Mouse (Mus musculus) thymus, adult 2 months (tissue): Measurements from ENCODE around the gene Usp2. TPM values are rescaled to one million over a fixed set of nuclear protein-coding genes. Genes with fewer than 3 reads are reported as not detected.

ENCODE experiments used
- DNase-seq: peaks from one replicate; pipeline ENCODE4 v3.0.0; 2021
- H3K27ac ChIP-seq: fragments of 200-500 bp; 2 replicates; pipeline ENCODE4 v1.5.1; 2012; ENCODE audit warnings: low read length, control low read depth; ENCODE audit not compliant: control insufficient read depth, insufficient read depth
- H3K27me3 ChIP-seq: fragments of 200-500 bp; 2 replicates; pipeline ENCODE4 v1.6.1; 2012; ENCODE audit warnings: mild to moderate bottlenecking, low read length, moderate library complexity, mixed read lengths; ENCODE audit not compliant: control insufficient read depth, insufficient read depth
- H3K36me3 ChIP-seq: fragments of 200-500 bp; 2 replicates; pipeline ENCODE4 v1.6.1; 2012; ENCODE audit warnings: mild to moderate bottlenecking, low read length, moderate library complexity; ENCODE audit not compliant: control insufficient read depth, insufficient read depth
- H3K4me1 ChIP-seq: fragments of 200-500 bp; replicated peaks from 2 replicates; pipeline ENCODE4 v1.6.1; 2012; ENCODE audit warnings: low read length; ENCODE audit not compliant: control insufficient read depth, insufficient read depth
- H3K4me3 ChIP-seq: fragments of 200-500 bp; 2 replicates; pipeline ENCODE4 v1.5.1; 2012; ENCODE audit warnings: mild to moderate bottlenecking, low read length, control low read depth, moderate library complexity; ENCODE audit not compliant: control insufficient read depth, insufficient read depth
- CTCF ChIP-seq: fragments of 200-500 bp; IDR thresholded peaks from 2 replicates; pipeline ENCODE4 v1.5.1; 2012; ENCODE audit warnings: mild to moderate bottlenecking, control low read depth, low read length, moderate library complexity, borderline replicate concordance; ENCODE audit not compliant: control insufficient read depth, poor library complexity, insufficient read depth; ENCODE audit errors: extremely low read depth
- POLR2A ChIP-seq: fragments of 200-500 bp; IDR thresholded peaks from 2 replicates; pipeline ENCODE4 v1.6.1; 2012; ENCODE audit warnings: mild to moderate bottlenecking, low read length, control low read depth, moderate library complexity; ENCODE audit not compliant: control insufficient read depth, poor library complexity, insufficient read depth; ENCODE audit errors: extremely low read depth
- WGBS: fragments of 180-500 bp; shearing (Covaris S2); methylation state at CpG from one replicate; pipeline ENCODE4 v1.1.7; 2018; 5-methylcytosine and 5-hydroxymethylcytosine counted together
- polyA plus RNA-seq: library from polyadenylated mRNA; depleted of rRNA; stranded (reverse); fragments of >200 nt; gene quantifications from 2 replicates; pipeline ENCODE4 v1.2.3, GENCODE M21; 2012

Usp2 gene
- polyA plus RNA-seq, 1 experiment, result 6.8 TPM

DNA sequence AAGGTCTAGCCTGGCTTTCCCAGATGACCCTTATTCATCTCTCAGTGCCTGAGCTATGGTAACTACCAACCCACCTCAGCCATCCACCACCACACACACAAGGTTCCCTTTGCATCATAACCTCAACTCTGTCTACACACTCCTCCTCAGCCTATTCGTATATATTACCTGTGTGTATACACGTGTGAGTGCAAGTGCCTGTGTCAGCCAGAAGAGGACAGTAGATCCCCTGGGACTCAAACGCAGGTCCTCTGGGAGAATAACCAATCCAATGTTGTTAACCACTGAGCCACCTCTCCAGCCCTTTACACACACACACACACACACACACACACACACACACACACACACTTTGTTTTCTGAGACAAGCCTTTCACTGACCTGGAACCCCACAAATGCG is 36.2 kb upstream of the Usp2 start:
- no peak overlapping the region for H3K4me3 ChIP-seq
- no peaks in the 10 kb centered on the region for H3K27me3 ChIP-seq
- no peaks in the 10 kb centered on the region for H3K36me3 ChIP-seq
- no peak for TF ChIP-seq POLR2A
- peak overlapping the region; percentile 96 for H3K27ac ChIP-seq
- 70% methylated on average over 4 of the region's 4 CpGs for WGBS
- DNase-seq, result no peak
- H3K4me1 ChIP-seq, result peaks cover 71% of the 10 kb centered on the region

DNA sequence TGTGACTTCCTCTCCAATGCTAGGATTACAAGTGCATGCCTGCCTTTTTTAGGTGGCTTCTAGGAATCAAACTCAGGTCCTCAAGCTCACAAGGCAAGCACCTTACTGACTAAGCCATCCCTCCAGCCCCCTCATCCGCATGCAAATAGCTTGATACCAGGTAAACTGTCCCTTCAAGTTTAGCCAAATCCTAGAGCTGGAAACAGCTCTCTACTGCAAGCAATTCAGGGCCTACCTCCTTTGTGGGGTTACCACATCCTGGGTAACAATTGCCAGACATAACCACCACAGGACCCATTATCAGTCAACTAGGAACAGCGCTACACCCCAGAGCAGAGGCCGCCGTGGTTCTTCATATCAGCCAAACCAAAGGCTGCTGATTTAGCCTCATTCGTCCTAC is 35.7 kb upstream of the Usp2 start:
- Histone ChIP-seq H3K27me3 (no peaks in the 10 kb centered on the region), H3K4me3 (peak overlapping the region; percentile 23; the same call in 1 of the 2 replicates), H3K27ac (peak overlapping the region; percentile 96), H3K36me3 (no peaks in the 10 kb centered on the region), H3K4me1 (peaks cover 74% of the 10 kb centered on the region)
- TF ChIP-seq CTCF, result no peak
- no peak for TF ChIP-seq POLR2A
- 10% methylated on average over 5 of the region's 5 CpGs for WGBS
- DNase-seq, result peak; percentile 63

DNA sequence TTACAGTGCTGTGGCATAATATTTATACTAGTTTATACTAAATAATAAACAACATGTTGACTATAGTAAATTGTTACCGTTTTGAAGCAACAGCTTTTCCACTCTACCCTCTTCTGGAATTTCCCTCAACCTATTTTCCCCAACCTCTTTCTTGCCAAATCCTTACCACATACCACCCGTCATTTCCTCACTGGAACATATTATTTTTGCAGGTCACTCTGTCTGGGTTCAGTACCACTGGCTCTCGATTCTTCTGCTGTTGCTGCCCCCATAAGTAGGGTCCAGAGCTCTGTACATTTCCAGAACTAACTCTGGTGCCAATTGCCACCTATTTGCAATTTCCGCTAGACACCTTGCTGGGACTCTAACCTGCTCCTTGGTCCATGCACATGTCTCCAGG is 34.9 kb upstream of the Usp2 start:
- peak overlapping the region; percentile 55 for H3K27ac ChIP-seq
- WGBS, result 66% methylated on average over 4 of the region's 4 CpGs

DNA sequence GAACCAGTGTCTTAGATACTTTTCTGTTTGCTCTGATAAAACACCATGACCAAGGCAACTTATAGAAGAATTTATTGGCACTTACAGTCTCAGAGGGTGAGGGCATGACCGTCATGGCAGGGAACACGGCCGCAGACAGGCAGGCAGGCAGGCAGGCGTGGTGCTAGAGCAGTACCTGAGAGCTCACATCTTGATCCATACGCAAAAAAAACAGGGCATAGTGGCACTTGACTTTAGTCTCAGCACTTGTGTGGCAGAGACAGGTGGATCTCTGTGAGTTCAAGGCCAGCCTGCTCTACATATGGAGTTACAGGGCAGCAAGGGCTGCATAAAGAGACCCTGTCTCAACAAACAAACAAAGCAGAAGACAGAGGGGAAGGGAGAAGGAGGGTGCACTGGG is 33.5 kb upstream of the Usp2 start:
- 97% methylated on average over 5 of the region's 5 CpGs for WGBS
- peak overlapping the region; percentile 94 for H3K27ac ChIP-seq
- H3K4me1 ChIP-seq, result peaks cover 63% of the 10 kb centered on the region
- TF ChIP-seq POLR2A, result no peak
- TF ChIP-seq CTCF, result no peak
- H3K4me3 ChIP-seq, result peak overlapping the region; percentile 22
- no peaks in the 10 kb centered on the region for H3K27me3 ChIP-seq
- DNase-seq, result peak; percentile 22
- no peaks in the 10 kb centered on the region for H3K36me3 ChIP-seq

More for the DNA sequence above, 34.9 kb upstream of the Usp2 start:
- TF ChIP-seq CTCF (no peak), POLR2A (no peak)
- H3K36me3 ChIP-seq, result no peaks in the 10 kb centered on the region
- peaks cover 73% of the 10 kb centered on the region for H3K4me1 ChIP-seq
- no peaks in the 10 kb centered on the region for H3K27me3 ChIP-seq
- H3K4me3 ChIP-seq, result 0 out of 2 replicates have a peak overlapping the region, but pooled peaks have one; percentile 1
- no peak for DNase-seq

DNA sequence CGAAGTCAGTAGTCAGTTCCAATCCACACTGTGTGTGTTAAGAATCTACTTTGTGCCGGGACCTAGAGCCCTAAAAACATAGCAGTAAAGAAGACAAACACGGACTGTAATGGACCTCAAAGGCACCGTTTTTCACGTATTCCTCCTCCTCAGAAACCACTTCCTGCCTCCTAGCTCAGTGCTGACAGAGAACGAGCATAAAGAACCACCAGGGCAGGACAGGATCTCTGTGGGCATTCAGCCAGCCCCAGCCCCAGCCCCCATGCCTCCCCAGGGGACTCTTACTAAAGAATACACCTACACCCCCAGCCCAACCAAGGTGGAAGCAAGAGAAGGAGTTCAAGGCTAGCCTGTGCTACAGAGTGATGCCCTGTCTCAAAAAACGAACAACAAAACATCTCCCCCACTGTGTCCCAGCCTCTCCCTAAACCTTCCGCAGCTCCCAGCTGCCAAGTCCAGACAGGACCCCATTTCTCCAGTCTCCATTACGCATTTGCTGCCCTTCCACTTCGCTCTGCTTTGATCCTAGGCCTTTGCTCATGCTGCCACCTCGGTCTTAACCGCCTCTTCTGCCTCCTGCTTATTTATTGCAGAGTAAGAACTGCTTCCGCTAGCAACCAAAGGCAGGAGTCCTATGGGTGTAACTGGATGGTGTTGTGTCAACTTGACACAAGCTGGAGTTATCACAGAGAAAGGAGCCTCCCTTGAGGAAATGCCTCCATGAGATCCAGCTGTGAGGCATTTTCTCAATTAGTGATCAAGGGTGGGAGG is 32.7 kb upstream of the Usp2 start:
- peak; percentile 69 for DNase-seq
- Histone ChIP-seq H3K27me3 (no peaks in the 10 kb centered on the region), H3K27ac (peak overlapping the region; percentile 94), H3K36me3 (no peaks in the 10 kb centered on the region), H3K4me1 (peaks cover 59% of the 10 kb centered on the region), H3K4me3 (peak overlapping the region; percentile 19)
- WGBS, result 25% methylated on average over 13 of the region's 13 CpGs
- TF ChIP-seq CTCF, result no peak
- TF ChIP-seq POLR2A, result no peak

DNA sequence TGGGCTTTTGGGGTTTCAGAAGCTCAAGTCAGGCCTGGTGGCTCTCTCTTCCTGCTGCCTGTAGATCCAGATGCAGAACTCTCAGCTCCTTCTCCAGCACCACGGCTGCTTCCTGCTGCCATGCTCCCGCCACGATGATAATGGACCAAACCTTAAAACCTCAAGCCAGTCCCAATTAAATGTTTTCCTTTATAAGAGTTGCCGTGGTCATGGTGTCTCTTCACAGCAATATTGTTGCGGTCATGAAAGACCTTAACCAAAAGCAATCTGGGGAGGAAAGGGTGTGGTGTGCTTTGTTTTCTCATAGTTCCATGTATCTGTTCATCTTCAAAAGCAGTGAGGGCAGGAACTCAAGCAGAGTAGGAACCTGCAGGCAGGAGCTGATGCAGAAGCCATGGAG is 29.7 kb upstream of the Usp2 start:
- TF ChIP-seq CTCF (no peak), POLR2A (no peak)
- 79% methylated on average over 5 of the region's 5 CpGs for WGBS
- H3K4me1 ChIP-seq, result peaks cover 50% of the 10 kb centered on the region
- H3K27ac ChIP-seq, result no peak overlapping the region
- no peaks in the 10 kb centered on the region for H3K36me3 ChIP-seq
- no peak overlapping the region for H3K4me3 ChIP-seq
- H3K27me3 ChIP-seq, result no peaks in the 10 kb centered on the region
- no peak for DNase-seq
